Mouse (Mus musculus): ENCODE measurements at regions not wholly inside any gene's neighbourhood (a gene's known extent, or its start where the extent isn't known, plus 50 kb on each side); places are given as distances from the start of the nearest gene placed in this dataset.
A peak's percentile ranks its signal among the peaks of the same experiment; 100 is the strongest.

DNA sequence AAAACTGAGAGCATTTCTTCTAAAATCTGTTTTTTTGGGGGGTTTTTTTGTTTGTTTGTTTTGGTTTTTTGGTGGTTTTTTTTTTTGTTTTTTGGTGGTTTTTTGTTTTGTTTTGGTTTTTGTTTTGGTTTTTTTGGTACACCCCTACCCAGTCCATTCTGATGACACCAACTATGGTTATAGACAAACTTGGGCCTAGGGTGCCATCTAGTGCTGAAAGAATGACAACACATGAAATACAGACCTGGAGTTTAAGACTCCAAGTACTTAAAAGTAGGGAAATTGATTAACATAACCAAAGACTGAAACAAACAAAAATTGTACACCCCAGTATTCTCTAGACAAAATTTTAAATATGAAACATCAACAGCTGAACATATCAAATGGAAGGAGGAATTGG, 76.0 kb upstream of the Ano5 start:
- DNase-seq (ENCODE audit: low read depth, low spot score) = peak; percentile 39

DNA sequence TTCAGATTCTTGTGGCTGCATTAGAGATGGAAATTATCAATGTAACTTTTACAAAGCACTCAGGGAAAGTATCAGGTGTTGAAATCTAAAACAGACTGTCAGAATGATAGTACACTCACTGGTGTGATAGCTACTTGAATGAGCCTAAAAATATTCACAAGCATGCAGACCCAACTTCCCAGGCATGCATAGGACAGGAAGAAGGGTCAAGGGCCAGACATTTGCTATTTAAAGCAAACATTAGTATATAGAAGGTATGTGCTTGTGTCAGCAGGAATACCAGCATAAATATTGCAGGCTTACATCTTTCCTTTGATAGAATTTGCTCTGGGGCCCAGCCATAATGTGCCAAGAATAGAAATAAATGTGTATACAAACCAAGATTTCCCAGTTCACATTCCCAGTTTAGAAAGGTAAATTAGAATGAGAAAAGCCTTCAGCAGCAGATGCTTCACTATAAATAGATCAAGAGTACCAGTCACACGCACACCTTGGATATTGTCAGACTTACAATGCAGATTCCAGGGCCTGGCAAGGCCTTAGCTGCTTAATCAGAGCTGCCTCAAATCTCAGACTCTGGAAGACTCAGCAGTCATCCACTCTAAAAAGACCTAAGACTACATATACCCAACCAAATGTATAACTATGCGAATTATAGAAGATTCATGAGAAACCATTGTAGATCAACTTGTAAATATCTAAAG, 55.7 kb upstream of the Ano5 start:
- no peak for DNase-seq (ENCODE audit: low read depth, low spot score)

DNA sequence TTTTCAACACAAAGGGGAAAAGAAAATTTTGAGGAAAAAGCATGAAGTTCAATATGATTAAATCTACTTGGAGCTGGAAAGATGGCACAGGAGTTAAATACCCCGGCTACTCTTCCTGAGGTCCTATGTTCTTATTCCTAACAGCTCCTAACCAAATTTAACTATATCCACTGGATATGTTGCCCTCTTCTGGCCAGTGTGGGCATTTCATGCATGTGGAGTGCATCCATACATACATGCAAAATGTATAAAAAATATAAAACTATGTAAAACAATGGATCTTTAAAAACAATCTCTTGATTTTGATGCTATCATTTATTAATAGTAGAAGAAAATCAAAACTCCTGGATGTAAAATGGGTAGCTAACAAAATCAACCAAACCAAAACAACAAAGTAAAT, 52.1 kb upstream of the Ano5 start:
- no peak for DNase-seq (ENCODE audit: low read depth, low spot score)

Measured in brain, embryonic 18.5 days (tissue).